Mouse (Mus musculus) olfactory bulb, adult 2 months (tissue): Measurements from ENCODE around the gene Asb14. TPM values are rescaled to one million over a fixed set of nuclear protein-coding genes. Genes with fewer than 3 reads are reported as not detected.
"Not testable (repeated sequence)": the region's sequence is repeated elsewhere in the genome, so short reads cannot be mapped to it uniquely, and the experiment has no call there.

Experiments used
- H3K27ac ChIP-seq: fragments of 200-500 bp; 2 replicates; pipeline ENCODE4 v1.5.1; 2012; ENCODE audit warnings: low read depth, low read length; ENCODE audit not compliant: insufficient read depth
- H3K4me1 ChIP-seq: fragments of 200-500 bp; 2 replicates; pipeline ENCODE4 v1.6.1; 2012; ENCODE audit warnings: low read length; ENCODE audit not compliant: control insufficient read depth, insufficient read depth
- H3K4me3 ChIP-seq: fragments of 200-500 bp; 2 replicates; pipeline ENCODE4 v1.5.1; 2012; ENCODE audit warnings: mild to moderate bottlenecking, low read depth, low read length, moderate library complexity; ENCODE audit not compliant: insufficient read depth
- CTCF ChIP-seq: fragments of 200-500 bp; IDR thresholded peaks from 2 replicates; pipeline ENCODE4 v1.5.1; 2012; ENCODE audit warnings: low read depth, mild to moderate bottlenecking, low read length, moderate library complexity; ENCODE audit not compliant: insufficient read depth
- POLR2A ChIP-seq: fragments of 200-500 bp; IDR thresholded peaks from 2 replicates; pipeline ENCODE4 v1.6.1; 2012; ENCODE audit warnings: mild to moderate bottlenecking, low read depth, low read length, moderate library complexity; ENCODE audit not compliant: insufficient read depth
- WGBS: fragments of 180-500 bp; shearing (Covaris S2); methylation state at CpG from one replicate; pipeline ENCODE4 v1.1.7; 2018; 5-methylcytosine and 5-hydroxymethylcytosine counted together
- polyA plus RNA-seq: library from polyadenylated mRNA; stranded (reverse); fragments of >200 nt; gene quantifications from 2 replicates; pipeline ENCODE4 v1.2.4, GENCODE M21; 2012; ENCODE audit warnings: low replicate concordance; ENCODE audit not compliant: missing spikeins, insufficient read depth, insufficient read length

Gene Asb14
- polyA plus RNA-seq, 1 experiment: not detected

DNA sequence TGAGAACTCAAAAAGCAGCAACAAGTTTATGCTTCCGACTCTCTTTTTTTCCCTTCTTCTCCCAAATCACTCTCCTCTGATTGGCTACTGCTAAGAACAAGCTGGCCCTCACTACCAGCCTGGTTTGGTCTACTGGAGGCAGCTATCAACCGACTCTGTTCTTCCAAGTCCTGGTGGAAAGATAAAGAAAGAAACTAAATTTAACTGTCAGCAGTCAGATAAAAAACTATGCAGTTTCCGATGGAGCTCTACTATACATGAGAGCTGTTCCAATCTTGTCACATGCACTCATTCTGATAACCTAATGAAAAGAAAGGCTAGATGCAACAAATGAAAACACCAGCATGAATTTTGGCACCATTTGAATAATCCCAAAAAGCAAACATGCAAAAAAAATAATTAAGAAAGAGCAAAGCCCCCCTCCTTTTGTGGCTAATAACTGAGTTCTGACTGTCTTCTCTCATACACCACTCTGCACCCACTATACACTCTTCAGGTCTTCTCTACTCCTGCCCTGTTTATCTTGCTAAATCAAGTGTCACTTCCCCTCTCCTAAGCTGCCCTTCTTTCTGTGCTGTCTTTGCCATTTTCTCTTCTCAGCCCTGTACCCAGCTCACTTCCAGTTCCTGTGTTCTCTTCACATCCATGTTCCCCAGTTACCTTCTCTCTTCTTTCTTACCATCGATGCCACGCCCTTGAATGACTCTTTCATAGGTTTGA is 29.5 kb downstream of the Asb14 start:
- no peak overlapping the region for H3K27ac ChIP-seq
- WGBS: 91% methylated on average over 5 of the region's 5 CpGs
- TF ChIP-seq CTCF (no peak), POLR2A (no peak)
- H3K4me1 ChIP-seq: no peaks in the 10 kb centered on the region
- no peak overlapping the region for H3K4me3 ChIP-seq

DNA sequence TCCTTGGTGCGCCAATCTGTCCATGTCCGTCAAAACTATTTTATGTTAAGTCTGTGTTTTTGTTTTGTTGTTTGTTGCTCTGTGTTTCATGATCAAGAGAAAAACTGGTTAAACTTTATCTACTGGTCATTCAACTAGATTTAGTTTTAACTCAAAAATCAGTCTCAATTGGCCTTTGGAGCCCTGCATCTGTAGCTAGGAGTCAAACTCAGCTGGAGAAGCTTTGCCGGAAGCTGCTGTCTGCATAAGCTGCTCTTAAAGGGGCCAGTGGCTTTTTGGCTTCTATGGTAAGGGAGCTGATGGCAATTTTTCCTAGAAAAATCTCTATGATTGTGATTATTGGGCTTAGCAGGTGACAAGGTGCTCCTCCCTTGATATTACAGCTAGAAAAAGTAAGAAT is 40.5 kb downstream of the Asb14 start:
- TF ChIP-seq CTCF (no peak), POLR2A (no peak)
- no peak overlapping the region for H3K27ac ChIP-seq
- WGBS: 89% methylated on average over 3 of the region's 3 CpGs
- no peaks in the 10 kb centered on the region for H3K4me1 ChIP-seq
- H3K4me3 ChIP-seq: no peak overlapping the region

DNA sequence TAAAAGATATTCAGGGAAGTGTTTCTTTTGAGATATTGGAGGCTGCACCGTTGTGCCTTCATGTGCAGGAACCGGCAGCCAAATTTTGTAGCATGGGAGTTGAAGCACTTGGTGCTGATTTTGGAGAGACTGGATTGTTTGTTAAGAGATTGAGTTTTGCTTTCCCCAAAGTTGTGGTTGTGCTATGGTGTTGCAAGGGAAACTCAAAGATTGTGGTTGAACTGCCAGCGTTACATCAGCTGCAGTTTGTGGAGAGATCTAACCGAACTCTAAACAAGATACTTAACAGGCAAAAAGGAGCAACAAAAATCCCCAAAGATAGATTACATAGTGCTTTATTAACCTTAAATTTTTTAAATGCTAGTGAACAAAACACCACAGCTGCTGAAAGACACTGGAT is 41.2 kb downstream of the Asb14 start:
- Histone ChIP-seq H3K4me3 (no peak overlapping the region), H3K4me1 (no peaks in the 10 kb centered on the region), H3K27ac (no peak overlapping the region)
- no peak for TF ChIP-seq CTCF
- TF ChIP-seq POLR2A: no peak
- 89% methylated on average over 4 of the region's 4 CpGs for WGBS

DNA sequence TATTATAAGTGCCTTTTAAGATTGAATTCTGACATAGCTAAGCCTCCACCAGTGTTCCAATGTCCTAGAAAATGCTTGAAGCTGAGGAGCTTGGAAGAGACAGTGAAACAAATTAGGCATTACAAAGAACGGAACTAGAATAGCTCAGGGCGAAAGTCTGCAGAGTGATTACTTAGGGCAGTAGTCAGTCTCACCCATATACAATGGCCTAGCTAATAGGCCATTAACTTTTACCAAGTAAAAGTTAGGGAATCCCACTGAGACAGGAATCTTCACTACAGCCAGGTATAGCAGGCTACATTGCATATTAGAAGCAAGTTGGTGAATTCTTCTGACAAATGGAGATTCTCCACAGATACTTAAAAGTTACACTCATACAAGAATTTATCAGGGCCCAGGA is 61.8 kb downstream of the Asb14 start:
- H3K27ac ChIP-seq, H3K4me3 ChIP-seq, H3K4me1 ChIP-seq: not testable (repeated sequence)
- WGBS: 69% methylated on average over 2 of the region's 2 CpGs

DNA sequence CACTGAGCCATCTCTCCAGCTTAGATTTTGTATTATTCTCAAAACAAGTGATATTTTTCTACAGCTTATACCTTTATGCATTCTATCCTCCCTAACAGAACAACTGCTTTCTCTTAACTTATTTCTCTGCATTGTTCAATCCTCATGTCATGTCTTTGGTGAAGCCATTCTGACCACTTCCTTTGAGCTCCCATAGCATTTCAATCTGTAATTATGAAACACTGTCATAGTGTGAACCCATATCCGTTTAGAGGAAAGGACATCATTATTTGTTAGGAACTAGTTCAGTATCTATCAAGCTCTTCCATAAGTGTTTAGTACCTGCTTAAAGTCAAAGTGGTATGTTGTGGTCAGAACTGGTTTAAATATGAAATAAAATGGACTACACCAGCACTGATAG is 66.2 kb downstream of the Asb14 start:
- H3K4me1 ChIP-seq: no peaks in the 10 kb centered on the region
- H3K27ac ChIP-seq: no peak overlapping the region
- TF ChIP-seq POLR2A: no peak
- no peak for TF ChIP-seq CTCF
- no peak overlapping the region for H3K4me3 ChIP-seq
- 87% methylated on average over 1 of the region's 1 CpGs for WGBS

Other genes starting within 250 kb of the Asb14 start
- not detected in 2 replicates for gene Pde12, start 224.7 kb upstream of the Asb14 start, polyA plus RNA-seq
- gene Dnah12, start 201.3 kb upstream of the Asb14 start, polyA plus RNA-seq: not detected in 2 replicates
- gene Appl1, start 76.7 kb downstream of the Asb14 start, polyA plus RNA-seq: not detected in 2 replicates
- not detected in 2 replicates for gene Hesx1, start 99.9 kb downstream of the Asb14 start, polyA plus RNA-seq
- gene Il17rd, start 144.4 kb downstream of the Asb14 start, polyA plus RNA-seq: not detected in 2 replicates
- gene Arhgef3, start 220.3 kb downstream of the Asb14 start, polyA plus RNA-seq: not detected in 2 replicates